29 mouse cellular contexts compared by ENCODE assay signal in genomic region chr17:71207268-71207667, GRCm38 (mm10). TPM values are rescaled to one million over a fixed set of nuclear protein-coding genes. Genes with fewer than 3 reads are reported as not detected.
DNase-seq lines count a peak whose midpoint lies in the region; ATAC-seq and TF ChIP-seq lines count a peak whose summit lies in the region.
"Had no signal": no experiment of that assay in that cellular context is flagged by ENCODE, and none has a peak within 500 bp of the region (broad histone marks: within the 10 kb centered on the region; RNA-seq: fewer than 3 reads in every experiment).

No protein-coding gene starts in this region.

- no peaks in the 10 kb centered on the region for H3K27me3 ChIP-seq in liver, embryonic 16.5 days (ENCODE audit: control insufficient read depth, insufficient read depth, low read depth, low read length)
- H3K27me3 ChIP-seq: embryonic facial prominence, embryonic 13.5 days; forebrain, embryonic 13.5 days; heart, embryonic 12.5 days; hindbrain, embryonic 15.5 days; limb, embryonic 12.5 days; midbrain, embryonic 15.5 days; neural tube, embryonic 15.5 days had no signal

- peak overlapping the region; percentile 72 for H3K27ac ChIP-seq in liver, embryonic 16.5 days (ENCODE audit: low read length)
- H3K27ac ChIP-seq: embryonic facial prominence, embryonic 13.5 days; forebrain, embryonic 13.5 days; hindbrain, embryonic 10.5 days; hindbrain, embryonic 15.5 days; limb, embryonic 12.5 days; midbrain, embryonic 10.5 days; midbrain, embryonic 15.5 days; neural tube, embryonic 15.5 days; stomach, postnatal 0 days had no signal

- peak; percentile 81 for DNase-seq in heart, adult 11 months
- no peak for DNase-seq in heart, postnatal 10 days
- DNase-seq in lung, postnatal 36 days, result peak; percentile 59
- DNase-seq in lung, adult 2 months, result no peak
- DNase-seq in gastrocnemius, postnatal 36 days, result no peak
- DNase-seq in layer of hippocampus, adult 9-10 months (ENCODE audit: low spot score), result no peak
- DNase-seq: adrenal gland, postnatal 14 days; cerebellum, adult 11 months; cerebellum, postnatal 10 days; gastrocnemius, postnatal 10 days; heart, adult 18-20 months; kidney, postnatal 14 days; lung, embryonic 14.5 days; lung, postnatal 14 days; retina, postnatal 1 day; right cerebral cortex, postnatal 14 days; thymus, adult 18-20 months; thymus, postnatal 25 days had no signal

- no peak for TF ChIP-seq CTCF in lung, adult 2 months (IDR thresholded peaks at IDR 0.05; ENCODE audit: insufficient read depth, low read length)

- H3K36me3 ChIP-seq in liver, embryonic 16.5 days (ENCODE audit: control insufficient read depth, insufficient read depth), result no peaks in the 10 kb centered on the region; the same call in 1 of the 2 replicates
- H3K36me3 ChIP-seq: hindbrain, embryonic 15.5 days; limb, embryonic 12.5 days; midbrain, embryonic 15.5 days; neural tube, embryonic 15.5 days had no signal

- no peak for TF ChIP-seq POLR2A in lung, adult 2 months (IDR thresholded peaks at IDR 0.05; ENCODE audit: borderline replicate concordance, extremely low read depth, low read depth, low read length)

- ATAC-seq in liver, embryonic 16.5 days (ENCODE audit: low read depth), result no peak
- ATAC-seq: forebrain, embryonic 13.5 days; midbrain, embryonic 15.5 days had no signal

- H3K4me1 ChIP-seq in lung, adult 2 months (ENCODE audit: control insufficient read depth, insufficient read depth, low read length), result peaks cover 30% of the 10 kb centered on the region
- H3K4me1 ChIP-seq in liver, embryonic 16.5 days (ENCODE audit: control insufficient read depth, low read depth, low read length), result peaks cover 61% of the 10 kb centered on the region
- H3K4me1 ChIP-seq: midbrain, embryonic 15.5 days had no signal

- intact Hi-C loops in heart, postnatal 10 days (cut with DNase I), result no loop called here
- intact Hi-C loops in gastrocnemius, postnatal 36 days (cut with DNase I), result no loop called here

- WGBS in lung, adult 2 months, result 79% methylated on average over 3 of the region's 3 CpGs
- WGBS in liver, embryonic 16.5 days (ENCODE audit: insufficient replicate concordance), result 79% methylated on average over 3 of the region's 3 CpGs

- peak overlapping the region; percentile 48 for H3K4me2 ChIP-seq in liver, embryonic 16.5 days (ENCODE audit: low read depth, low read length)
- H3K4me2 ChIP-seq: embryonic facial prominence, embryonic 13.5 days; forebrain, embryonic 13.5 days; hindbrain, embryonic 15.5 days; limb, embryonic 12.5 days; lung, embryonic 14.5 days; midbrain, embryonic 15.5 days; neural tube, embryonic 15.5 days had no signal

- peak overlapping the region; percentile 23; the same call in 1 of the 2 replicates for H3K9ac ChIP-seq in liver, embryonic 16.5 days (ENCODE audit: low read depth, low read length)
- H3K9ac ChIP-seq: embryonic facial prominence, embryonic 13.5 days; forebrain, embryonic 13.5 days; heart, embryonic 12.5 days; hindbrain, embryonic 15.5 days; limb, embryonic 12.5 days; lung, embryonic 14.5 days; midbrain, embryonic 15.5 days; neural tube, embryonic 15.5 days had no signal

- no peak overlapping the region for H3K4me3 ChIP-seq in lung, adult 2 months (replicated peaks; ENCODE audit: extremely low read depth, low read depth, low read length)
- peak overlapping the region; percentile 58 for H3K4me3 ChIP-seq in liver, embryonic 16.5 days (ENCODE audit: low read depth, low read length)
- H3K4me3 ChIP-seq: embryonic facial prominence, embryonic 13.5 days; forebrain, embryonic 13.5 days; heart, embryonic 12.5 days; hindbrain, embryonic 10.5 days; hindbrain, embryonic 15.5 days; limb, embryonic 12.5 days; midbrain, embryonic 10.5 days; midbrain, embryonic 15.5 days; neural tube, embryonic 15.5 days had no signal

- no peaks in the 10 kb centered on the region for H3K9me3 ChIP-seq in liver, embryonic 16.5 days (replicated peaks; ENCODE audit: control insufficient read depth, low read length)
- H3K9me3 ChIP-seq: embryonic facial prominence, embryonic 13.5 days; heart, embryonic 12.5 days; hindbrain, embryonic 15.5 days; midbrain, embryonic 15.5 days; neural tube, embryonic 15.5 days had no signal

RNA-seq across cellular contexts. Expression of gene Lpin2, which starts 24.9 kb away (rescaled TPM):
- total RNA-seq in heart, postnatal 10 days (2021), result 10 to 100 TPM; 11.9 to 14.4 TPM
- 51.2 and 55.8 TPM in 2 replicates for polyA plus RNA-seq in lung, adult 2 months (2012; rRNA removed)
- polyA plus RNA-seq in liver, embryonic 16.5 days (2015; fragmentation: Nextera tagmentation; extraction: Ambion mirVana), result 46.8 and 51.5 TPM in 2 replicates
- total RNA-seq in gastrocnemius, postnatal 36 days (2021), result 1 to 10 TPM; 2.6 to 3.5 TPM

Comparison
In these comparisons a context has a peak if more than half of its experiments do, and no peak if none do; other contexts are left out.
1. DNase-seq: peak in heart, adult 11 months (single experiment) and lung, postnatal 36 days (single experiment); none in heart, postnatal 10 days (0 of 2), lung, adult 2 months (single experiment), gastrocnemius, postnatal 36 days (0 of 2) and layer of hippocampus, adult 9-10 months (single experiment).